15 mouse cellular contexts compared by ENCODE assay signal in the genomic region with DNA sequence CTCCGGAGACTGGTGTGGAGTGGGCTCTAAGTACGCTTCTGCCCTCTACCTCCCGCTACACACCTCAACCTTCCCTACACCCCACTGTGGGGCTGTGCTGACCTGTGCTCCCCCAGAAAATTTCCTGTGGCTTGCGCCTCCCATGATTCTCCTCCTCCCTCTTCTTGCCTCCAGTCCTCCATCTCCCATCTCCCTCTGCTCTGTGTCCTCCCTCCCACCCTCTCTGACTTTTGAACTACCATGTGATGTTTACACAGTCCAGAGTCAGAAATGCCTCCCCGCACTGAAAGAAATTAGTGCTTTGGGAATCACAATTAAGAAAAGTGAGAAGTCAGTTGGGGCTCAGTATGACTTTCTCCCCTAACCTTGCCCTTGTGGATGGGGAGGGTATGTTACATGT.
DNase-seq lines count a peak whose midpoint lies in the region; ATAC-seq and TF ChIP-seq lines count a peak whose summit lies in the region.
"Had no signal": no experiment of that assay in that cellular context is flagged by ENCODE, and none has a peak within 500 bp of the region (broad histone marks: within the 10 kb centered on the region; RNA-seq: fewer than 3 reads in every experiment).

No protein-coding gene starts in this region.

- H3K27ac ChIP-seq in limb, embryonic 12.5 days: peak overlapping the region; percentile 79
- no peak overlapping the region for H3K27ac ChIP-seq in limb, embryonic 10.5 days
- H3K27ac ChIP-seq in stomach, postnatal 0 days (replicated peaks): no peak overlapping the region
- H3K27ac ChIP-seq: embryonic facial prominence, embryonic 15.5 days; liver, embryonic 14.5 days had no signal

- H3K4me1 ChIP-seq in limb, embryonic 12.5 days (replicated peaks): peaks cover 53% of the 10 kb centered on the region
- H3K4me1 ChIP-seq in limb, embryonic 10.5 days: peaks cover 48% of the 10 kb centered on the region
- no peaks in the 10 kb centered on the region for H3K4me1 ChIP-seq in stomach, postnatal 0 days (replicated peaks; ENCODE audit: control insufficient read depth, insufficient read depth)

- no peak overlapping the region for H3K4me2 ChIP-seq in limb, embryonic 12.5 days
- H3K4me2 ChIP-seq in stomach, postnatal 0 days (replicated peaks; ENCODE audit: low read depth): no peak overlapping the region
- H3K4me2 ChIP-seq: embryonic facial prominence, embryonic 15.5 days had no signal

- H3K27me3 ChIP-seq in limb, embryonic 12.5 days: no peaks in the 10 kb centered on the region
- H3K27me3 ChIP-seq in limb, embryonic 10.5 days (ENCODE audit: low read depth, poor library complexity, severe bottlenecking): no peaks in the 10 kb centered on the region
- H3K27me3 ChIP-seq in stomach, postnatal 0 days (ENCODE audit: control insufficient read depth, insufficient read depth, low read length): no peaks in the 10 kb centered on the region
- H3K27me3 ChIP-seq: embryonic facial prominence, embryonic 15.5 days had no signal

- TF ChIP-seq CTCF in stomach, postnatal 0 days (IDR thresholded peaks at IDR 0.05; ENCODE audit: low read depth): no peak

- H3K9me3 ChIP-seq in limb, embryonic 12.5 days: no peaks in the 10 kb centered on the region
- H3K9me3 ChIP-seq in limb, embryonic 10.5 days (replicated peaks): no peaks in the 10 kb centered on the region
- H3K9me3 ChIP-seq in stomach, postnatal 0 days (ENCODE audit: control insufficient read depth, low read length): no peaks in the 10 kb centered on the region
- H3K9me3 ChIP-seq: embryonic facial prominence, embryonic 15.5 days had no signal

- 83% methylated on average over 5 of the region's 5 CpGs for WGBS in limb, embryonic 12.5 days
- 90% methylated on average over 5 of the region's 5 CpGs for WGBS in limb, embryonic 10.5 days
- 80% methylated on average over 5 of the region's 5 CpGs for WGBS in stomach, postnatal 0 days

- no peak overlapping the region for H3K4me3 ChIP-seq in limb, embryonic 12.5 days (replicated peaks)
- no peak overlapping the region for H3K4me3 ChIP-seq in limb, embryonic 10.5 days
- no peak overlapping the region for H3K4me3 ChIP-seq in stomach, postnatal 0 days (ENCODE audit: low read depth, low read length)
- H3K4me3 ChIP-seq: embryonic facial prominence, embryonic 15.5 days had no signal

- peaks cover 28% of the 10 kb centered on the region for H3K36me3 ChIP-seq in limb, embryonic 12.5 days
- peaks cover 34% of the 10 kb centered on the region for H3K36me3 ChIP-seq in limb, embryonic 10.5 days
- H3K36me3 ChIP-seq in stomach, postnatal 0 days (ENCODE audit: control insufficient read depth, insufficient read depth, low read length): no peaks in the 10 kb centered on the region
- H3K36me3 ChIP-seq: embryonic facial prominence, embryonic 15.5 days had no signal

- intact Hi-C loops in gastrocnemius, postnatal 36 days (cut with DNase I): no loop called here

- H3K9ac ChIP-seq in limb, embryonic 12.5 days (replicated peaks): no peak overlapping the region
- H3K9ac ChIP-seq in stomach, postnatal 0 days (ENCODE audit: low read length): no peak overlapping the region
- H3K9ac ChIP-seq: embryonic facial prominence, embryonic 15.5 days; liver, embryonic 14.5 days had no signal

- no peak for DNase-seq in limb, embryonic 10.5 days (ENCODE audit: low spot score)
- peak; percentile 77 for DNase-seq in kidney, adult 11 months
- peak; percentile 66 to 87 for DNase-seq in kidney, postnatal 25 days
- no peak for DNase-seq in stomach, postnatal 0 days (ENCODE audit: low spot score)
- no peak for DNase-seq in gastrocnemius, postnatal 36 days
- DNase-seq in left cerebral cortex, adult 11 months (ENCODE audit: low spot score): no peak
- DNase-seq: cerebellum, adult 9-10 months; gastrocnemius, postnatal 10 days; heart, postnatal 36 days; thymus, adult 2 months had no signal

- peak; percentile 32; the same call in 1 of the 2 replicates for ATAC-seq in limb, embryonic 12.5 days (ENCODE audit: insufficient number of reproducible peaks, insufficient read depth, low FRiP score, low TSS enrichment, low read depth)
- ATAC-seq in stomach, postnatal 0 days (ENCODE audit: low FRiP score, low TSS enrichment): peak; percentile 35; the same call in 1 of the 2 replicates
- ATAC-seq: forebrain, embryonic 16.5 days; inflammation-experienced regulatory T-cells, adult 6 months had no signal

- TF ChIP-seq EP300 in stomach, postnatal 0 days (optimal IDR thresholded peaks at IDR 0.05): no peak

Comparison
In these comparisons a context has a peak if more than half of its experiments do, and no peak if none do; other contexts are left out.
1. DNase-seq: peak in kidney, adult 11 months (single experiment) and kidney, postnatal 25 days (2 of 2); none in limb, embryonic 10.5 days (single experiment), stomach, postnatal 0 days (single experiment), gastrocnemius, postnatal 36 days (0 of 2) and left cerebral cortex, adult 11 months (single experiment).